Mouse (Mus musculus) embryonic facial prominence, embryonic 14.5 days (tissue): Measurements from ENCODE around the gene H2-M5. TPM values are rescaled to one million over a fixed set of nuclear protein-coding genes. Genes with fewer than 3 reads are reported as not detected.
A peak's percentile ranks its signal among the peaks of the same experiment; 100 is the strongest.
"Not testable (repeated sequence)": the region's sequence is repeated elsewhere in the genome, so short reads cannot be mapped to it uniquely, and the experiment has no call there.

Experiments used
- ATAC-seq: fragments of 200-750 bp; cut with Nextera tagmentation; 2 replicates; pipeline ENCODE4 v1.8.0; 2017; ENCODE audit warnings: low read depth, moderate number of reproducible peaks, moderate TSS enrichment
- DNase-seq: peaks from one replicate; pipeline ENCODE4 v3.0.0-alpha.2; 2015; ENCODE audit warnings: low spot score
- H3K27ac ChIP-seq: fragments of 300-500 bp; sonication (generic); replicated peaks from 2 replicates; pipeline ENCODE4 v1.5.1; 2014; ENCODE audit warnings: low read depth, mild to moderate bottlenecking, low read length, moderate library complexity
- H3K27me3 ChIP-seq: fragments of 300-500 bp; sonication (generic); replicated peaks from 2 replicates; pipeline ENCODE4 v1.6.1; 2014; ENCODE audit warnings: low read length; ENCODE audit not compliant: control insufficient read depth, insufficient read depth
- H3K36me3 ChIP-seq: fragments of 300-500 bp; sonication (generic); 2 replicates; pipeline ENCODE4 v1.6.1; 2014; ENCODE audit warnings: low read length, mixed read lengths; ENCODE audit not compliant: control insufficient read depth, insufficient read depth
- H3K4me1 ChIP-seq: fragments of 300-500 bp; sonication (generic); 2 replicates; pipeline ENCODE4 v1.6.1; 2014; ENCODE audit warnings: antibody characterized with exemption, low read length; ENCODE audit not compliant: control insufficient read depth, insufficient read depth
- H3K4me2 ChIP-seq: fragments of 300-500 bp; sonication (generic); 2 replicates; pipeline ENCODE4 v1.6.1; 2014; ENCODE audit warnings: low read depth, mild to moderate bottlenecking, low read length, moderate library complexity, mixed read lengths
- H3K4me3 ChIP-seq: fragments of 300-500 bp; sonication (generic); 2 replicates; pipeline ENCODE4 v1.5.1; 2014; ENCODE audit warnings: low read depth, mild to moderate bottlenecking, low read length
- H3K9ac ChIP-seq: fragments of 300-500 bp; sonication (generic); 2 replicates; pipeline ENCODE4 v1.6.1; 2014; ENCODE audit warnings: low read depth, mild to moderate bottlenecking, low read length, moderate library complexity, mixed read lengths
- H3K9me3 ChIP-seq: fragments of 300-500 bp; sonication (generic); 2 replicates; pipeline ENCODE4 v1.6.1; 2016; ENCODE audit warnings: low read length; ENCODE audit not compliant: control insufficient read depth
- WGBS: fragments of 180-500 bp; shearing (Covaris S2); extraction: QIAGEN DNeasy Blood & Tissue Kit; methylation state at CpG from one replicate; pipeline ENCODE4 v1.1.7; 2014; 5-methylcytosine and 5-hydroxymethylcytosine counted together
- polyA plus RNA-seq: library from polyadenylated mRNA; unstranded; fragments of >200 nt; fragmentation: Nextera tagmentation; extraction: Ambion mirVana; gene quantifications from 2 replicates; pipeline ENCODE4 v1.2.1, GENCODE M21; 2014

Gene H2-M5
- polyA plus RNA-seq, 1 experiment from 2014 or later: 0.22 TPM

- ATAC-seq: no peak
- Histone ChIP-seq H3K4me2 (peak within 1 kb of the TSS; percentile 78), H3K27ac (no peak within 1 kb of the TSS), H3K4me1 (no peaks in the 10 kb centered on the region), H3K4me3 (peak within 1 kb of the TSS; percentile 79), H3K9me3 (no peaks in the 10 kb centered on the region), H3K9ac (peak within 1 kb of the TSS; percentile 98; the same call in 1 of the 2 replicates), H3K36me3 (peaks cover 9% of the 10 kb centered on the region; the same call in 1 of the 2 replicates), H3K27me3 (no peaks in the 10 kb centered on the region)
- no peak for DNase-seq
- WGBS: 97% methylated on average over 7 of the region's 7 CpGs
Measured at GRCm38 (mm10) chr17:37000863-37001262, 11.5 kb upstream of the H2-M5 start, which contains the start of gene Zfp57. TSS of gene Zfp57 (plus strand) at chr17:37001163.

DNA sequence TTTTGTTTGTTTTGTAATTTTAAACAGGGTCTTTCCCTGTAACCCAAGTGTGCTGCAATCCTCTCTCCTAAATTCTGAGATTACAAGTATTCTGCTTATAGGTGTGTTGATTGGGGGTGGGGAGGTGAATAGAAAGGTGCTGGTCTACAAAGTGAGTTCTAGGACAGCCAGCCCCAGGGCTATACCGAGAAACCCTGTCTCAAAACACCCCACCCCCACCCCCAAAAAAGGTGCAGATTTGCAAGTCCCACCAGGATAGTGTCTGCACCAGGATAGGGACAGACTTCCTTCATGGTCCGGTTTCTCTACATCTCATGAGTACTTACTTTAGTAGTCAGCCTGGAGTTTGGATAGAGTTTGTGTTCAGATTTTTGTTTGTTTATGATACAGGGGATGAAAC, 9.1 kb upstream of the H2-M5 start:
- Histone ChIP-seq H3K36me3 (no peaks in the 10 kb centered on the region), H3K27me3 (no peaks in the 10 kb centered on the region), H3K4me3 (no peak overlapping the region), H3K27ac (no peak overlapping the region), H3K4me1 (no peaks in the 10 kb centered on the region), H3K9me3 (no peaks in the 10 kb centered on the region), H3K9ac (no peak overlapping the region), H3K4me2 (no peak overlapping the region)
- DNase-seq (no peak), ATAC-seq (no peak)
- WGBS: 71% methylated on average over 2 of the region's 2 CpGs

GRCm38 (mm10) chr17:36997033-36997735, 7.8 kb upstream of the H2-M5 start:
- WGBS: 25% methylated on average over 7 of the region's 7 CpGs
- H3K9ac ChIP-seq: no peak overlapping the region
- DNase-seq (peak; percentile 84), ATAC-seq (peak; percentile 60)
- no peaks in the 10 kb centered on the region for H3K36me3 ChIP-seq
- H3K27ac ChIP-seq: no peak overlapping the region
- no peaks in the 10 kb centered on the region for H3K9me3 ChIP-seq
- H3K4me2 ChIP-seq: no peak overlapping the region
- no peaks in the 10 kb centered on the region for H3K4me1 ChIP-seq
- no peak overlapping the region for H3K4me3 ChIP-seq
- no peaks in the 10 kb centered on the region for H3K27me3 ChIP-seq

DNA sequence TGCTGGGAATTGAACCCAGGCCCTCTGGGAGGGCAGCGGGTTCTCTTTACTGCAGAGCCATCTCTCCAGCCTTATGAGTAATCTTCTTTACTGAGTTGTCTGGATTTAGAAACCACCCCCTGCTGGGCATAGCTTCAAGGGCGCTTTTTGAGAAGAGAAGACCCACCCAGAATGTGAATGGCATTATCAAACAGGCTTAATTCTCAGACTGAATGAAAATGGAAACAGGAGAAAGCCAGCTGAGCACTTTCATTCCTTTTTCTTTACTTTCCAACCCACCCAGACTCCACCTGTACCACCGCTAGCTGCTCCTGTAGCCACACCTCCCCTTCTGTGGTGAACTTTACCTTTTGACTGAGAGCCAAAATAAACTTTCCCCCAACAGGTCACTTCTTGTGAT, 6.1 kb upstream of the H2-M5 start:
- Histone ChIP-seq H3K4me2 (no peak overlapping the region), H3K36me3 (no peaks in the 10 kb centered on the region), H3K27ac (no peak overlapping the region), H3K9me3 (no peaks in the 10 kb centered on the region), H3K27me3 (no peaks in the 10 kb centered on the region), H3K4me1 (no peaks in the 10 kb centered on the region), H3K4me3 (no peak overlapping the region), H3K9ac (no peak overlapping the region)
- ATAC-seq: no peak
- 62% methylated on average over 3 of the region's 3 CpGs for WGBS
- no peak for DNase-seq

- no peak for DNase-seq
- 85% methylated on average over 2 of the region's 2 CpGs for WGBS
- Histone ChIP-seq H3K27ac (no peak overlapping the region), H3K27me3 (peaks cover 2% of the 10 kb centered on the region), H3K36me3 (no peaks in the 10 kb centered on the region), H3K4me2 (no peak overlapping the region), H3K9me3 (no peaks in the 10 kb centered on the region), H3K4me1 (no peaks in the 10 kb centered on the region), H3K9ac (no peak overlapping the region), H3K4me3 (no peak overlapping the region)
- ATAC-seq: no peak
Measured at GRCm38 (mm10) chr17:36994528-36994927, 5.2 kb upstream of the H2-M5 start.

DNA sequence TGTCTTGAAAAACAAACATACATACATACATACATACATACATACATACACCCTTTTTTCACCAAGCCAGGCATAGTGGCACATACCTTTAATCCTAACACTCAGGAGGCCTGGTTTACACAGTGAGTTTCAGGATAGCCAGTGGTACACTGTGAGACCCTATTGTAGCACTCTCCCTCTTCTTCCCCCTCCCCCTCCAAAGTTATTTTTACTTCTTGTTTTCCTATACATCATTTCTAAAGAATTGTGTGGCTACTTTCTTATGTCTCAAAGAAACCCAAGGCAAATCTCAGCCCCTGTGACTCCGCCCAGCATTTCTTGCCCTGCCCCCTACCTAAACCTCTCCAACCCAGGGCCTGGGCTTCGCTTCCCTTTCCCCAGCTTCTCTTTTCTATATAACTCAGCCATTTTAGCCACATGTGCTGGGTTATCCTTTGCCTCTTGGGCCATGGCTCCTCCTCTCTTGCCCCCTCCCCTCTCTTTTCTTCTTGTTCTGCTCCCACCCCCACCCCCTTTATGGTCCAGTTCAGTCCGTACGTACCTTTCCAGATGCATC, 4.5 kb upstream of the H2-M5 start:
- H3K9ac ChIP-seq: no peak overlapping the region
- H3K9me3 ChIP-seq: no peaks in the 10 kb centered on the region
- peaks cover 9% of the 10 kb centered on the region for H3K27me3 ChIP-seq
- DNase-seq (no peak), ATAC-seq (no peak)
- WGBS: 84% methylated on average over 4 of the region's 4 CpGs
- H3K27ac ChIP-seq: no peak overlapping the region
- H3K4me3 ChIP-seq: no peak overlapping the region
- no peak overlapping the region for H3K4me2 ChIP-seq
- no peaks in the 10 kb centered on the region for H3K36me3 ChIP-seq
- no peaks in the 10 kb centered on the region for H3K4me1 ChIP-seq

- Histone ChIP-seq H3K27ac (no peak overlapping the region), H3K4me3 (no peak overlapping the region), H3K27me3 (peaks cover 22% of the 10 kb centered on the region), H3K9ac (no peak overlapping the region), H3K36me3 (no peaks in the 10 kb centered on the region), H3K9me3 (no peaks in the 10 kb centered on the region), H3K4me2 (no peak overlapping the region), H3K4me1 (no peaks in the 10 kb centered on the region)
- WGBS: 70% methylated on average over 3 of the region's 3 CpGs
- ATAC-seq: no peak
- no peak for DNase-seq
Measured at GRCm38 (mm10) chr17:36992336-36993104, 3.2 kb upstream of the H2-M5 start.

DNA sequence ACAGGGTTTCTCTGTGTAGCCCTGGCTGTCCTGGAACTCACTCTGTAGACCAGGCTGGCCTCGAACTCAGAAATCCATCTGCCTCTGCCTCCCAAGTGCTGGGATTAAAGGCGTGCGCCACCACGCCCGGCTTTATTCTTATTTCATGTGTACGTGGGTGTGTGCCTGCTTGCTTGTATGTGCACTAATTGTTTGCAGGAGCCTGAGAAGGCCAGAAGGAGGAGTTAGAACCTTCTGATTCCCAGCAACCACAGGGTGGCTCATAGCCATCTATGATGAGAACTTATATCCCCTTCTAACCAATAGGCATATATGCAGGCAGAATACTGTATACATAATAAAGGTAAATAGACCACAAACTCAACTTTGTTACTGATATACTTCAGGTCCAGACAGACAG, 1.3 kb upstream of the H2-M5 start:
- not testable (repeated sequence) for ATAC-seq, H3K9me3 ChIP-seq
- 90% methylated on average over 6 of the region's 6 CpGs for WGBS

More for the DNA sequence above, 1.3 kb upstream of the H2-M5 start:
- H3K4me2 ChIP-seq, H3K27ac ChIP-seq, H3K4me1 ChIP-seq, H3K36me3 ChIP-seq, H3K9ac ChIP-seq, DNase-seq, H3K4me3 ChIP-seq: not testable (repeated sequence)
- peaks cover 32% of the 10 kb centered on the region for H3K27me3 ChIP-seq
